Mouse (Mus musculus) limb, embryonic 13.5 days (tissue): ENCODE measurements around the gene Mrc1. TPM values are rescaled to one million over a fixed set of nuclear protein-coding genes. Genes with fewer than 3 reads are reported as not detected.

Experiments
- ATAC-seq: fragments of 200-750 bp; cut with Nextera tagmentation; 2 replicates; pipeline ENCODE4 v1.8.0; 2017; ENCODE audit warnings: low read depth, moderate number of reproducible peaks, moderate TSS enrichment; ENCODE audit not compliant: low FRiP score
- H3K27ac ChIP-seq: fragments of 300-500 bp; sonication (generic); 2 replicates; pipeline ENCODE4 v1.5.1; 2015; ENCODE audit warnings: inconsistent platforms, mild to moderate bottlenecking, moderate library complexity
- H3K27me3 ChIP-seq: fragments of 300-500 bp; sonication (generic); 2 replicates; pipeline ENCODE4 v1.6.1; 2015; ENCODE audit warnings: mild to moderate bottlenecking, inconsistent platforms
- H3K36me3 ChIP-seq: fragments of 300-500 bp; sonication (generic); 2 replicates; pipeline ENCODE4 v1.6.1; 2015; ENCODE audit warnings: inconsistent platforms, mild to moderate bottlenecking, moderate library complexity
- H3K4me1 ChIP-seq: fragments of 300-500 bp; sonication (generic); 2 replicates; pipeline ENCODE4 v1.6.1; 2015; ENCODE audit warnings: inconsistent platforms
- H3K4me2 ChIP-seq: fragments of 300-500 bp; sonication (generic); replicated peaks from 2 replicates; pipeline ENCODE4 v1.6.1; 2015; ENCODE audit warnings: inconsistent platforms, mild to moderate bottlenecking, moderate library complexity
- H3K4me3 ChIP-seq: fragments of 300-500 bp; sonication (generic); 2 replicates; pipeline ENCODE4 v1.5.1; 2015; ENCODE audit warnings: moderate library complexity, mild to moderate bottlenecking, inconsistent platforms
- H3K9ac ChIP-seq: fragments of 300-500 bp; sonication (generic); 2 replicates; pipeline ENCODE4 v1.6.1; 2015; ENCODE audit warnings: mild to moderate bottlenecking, inconsistent platforms
- H3K9me3 ChIP-seq: fragments of 300-500 bp; sonication (generic); 2 replicates; pipeline ENCODE4 v1.6.1; 2016; ENCODE audit warnings: inconsistent platforms
- WGBS: fragments of 180-500 bp; shearing (Covaris S2); methylation state at CpG from one replicate; pipeline ENCODE4 v1.1.7; 2015; 5-methylcytosine and 5-hydroxymethylcytosine counted together
- microRNA counts: library from miRNA; unstranded; fragments of <30 nt; microRNA quantifications from one replicate; lab custom pipeline; 2016
- microRNA-seq: library from miRNA; unstranded; fragments of <30 nt; microRNA quantifications from one replicate; pipeline ENCODE4, GENCODE M21; 2016
- polyA plus RNA-seq: library from polyadenylated mRNA; unstranded; fragments of >200 nt; fragmentation: Nextera tagmentation; extraction: Ambion mirVana; gene quantifications from 2 replicates; pipeline ENCODE4 v1.2.1, GENCODE M21; 2015

Mrc1 gene
- polyA plus RNA-seq, 1 experiment from 2014 or later = 5.7 TPM

- H3K4me2 ChIP-seq = no peak overlapping the region
Measured at GRCm38 (mm10) chr2:14341652-14342308, 112.6 kb downstream of the Mrc1 start.

GRCm38 (mm10) chr2:14342309-14342839 is 113.2 kb downstream of the Mrc1 start:
- Histone ChIP-seq H3K27ac (no peak overlapping the region), H3K27me3 (no peaks in the 10 kb centered on the region), H3K4me2 (no peak overlapping the region), H3K4me3 (no peak overlapping the region), H3K9ac (no peak overlapping the region), H3K4me1 (0 out of 2 replicates have a peak, but pooled peaks cover 3% of the 10 kb centered on the region), H3K36me3 (no peaks in the 10 kb centered on the region), H3K9me3 (peaks cover 4% of the 10 kb centered on the region; the same call in 1 of the 2 replicates)
- WGBS = 92% methylated on average over 8 of the region's 8 CpGs
- ATAC-seq = no peak

More at GRCm38 (mm10) chr2:14341652-14342308, 112.6 kb downstream of the Mrc1 start:
- ATAC-seq = peak; percentile 61; the same call in 1 of the 2 replicates
- Histone ChIP-seq H3K4me3 (no peak overlapping the region), H3K36me3 (no peaks in the 10 kb centered on the region), H3K27me3 (no peaks in the 10 kb centered on the region), H3K9me3 (peaks cover 4% of the 10 kb centered on the region; the same call in 1 of the 2 replicates), H3K27ac (no peak overlapping the region), H3K4me1 (0 out of 2 replicates have a peak, but pooled peaks cover 3% of the 10 kb centered on the region), H3K9ac (no peak overlapping the region)
- 76% methylated on average over 14 of the region's 14 CpGs for WGBS

MicroRNAs within 50 kb of the gene (microRNA counts, 519-probe panel; counts per million panel counts)
- microRNA mmu-miR-511 (lab: Ali Mortazavi, UCI) = not detected

Small RNAs within 50 kb of the gene (microRNA-seq; reads per million reads assigned to microRNA genes)
- 2.1 reads per million, percentile 5 among the genes with 10 or more reads in this experiment for gene Mir511

Other genes starting within 250 kb of the Mrc1 start
- 58.7 and 64.9 TPM in 2 replicates for gene Hacd1, start 173.3 kb upstream of the Mrc1 start, polyA plus RNA-seq
- gene Stam, start 155.3 kb upstream of the Mrc1 start, polyA plus RNA-seq = 77.7 and 82.2 TPM in 2 replicates
- gene Tmem236, start 54.9 kb upstream of the Mrc1 start, polyA plus RNA-seq = 0.05 and 0.08 TPM in 2 replicates
- 0.09 and 0.11 TPM in 2 replicates for gene Slc39a12, start 158.9 kb downstream of the Mrc1 start, polyA plus RNA-seq